Mouse (Mus musculus): Measurements from ENCODE around the gene Zfp110.

DNA sequence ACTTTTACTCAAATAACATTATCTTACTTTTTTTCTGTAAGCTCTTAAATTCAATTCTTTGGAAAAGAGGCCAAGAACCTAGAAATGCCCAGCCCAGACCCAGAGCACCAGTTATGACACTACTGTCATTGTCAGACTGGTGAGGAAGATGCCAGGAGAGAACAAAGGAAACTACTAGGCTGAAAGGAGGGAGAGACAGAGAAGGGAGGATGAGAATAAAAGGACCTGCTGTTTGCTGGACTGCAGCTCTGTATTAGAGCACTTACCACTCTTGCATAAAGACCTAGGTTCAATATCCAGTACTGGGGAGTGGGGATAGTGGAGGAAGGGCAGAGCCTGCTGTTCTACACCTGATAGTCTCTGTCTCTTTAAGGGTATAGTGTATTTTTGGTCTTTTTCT lies 45.5 kb downstream of the Zfp110 start:
- TF ChIP-seq CTCF (IDR thresholded peaks at IDR 0.05; ENCODE audit: low read depth) (no peak), EP300 (IDR thresholded peaks at IDR 0.05; ENCODE audit: low read depth) (no peak)
